Mouse (Mus musculus) megakaryocyte, embryonic 14.5 days (primary cell): ENCODE measurements around the gene Aox3.

Experiments
- FLI1 ChIP-seq: IDR thresholded peaks from 2 replicates; pipeline ENCODE4 v1.6.1; 2012; ENCODE audit warnings: low read length, inconsistent platforms, mixed read lengths
- GATA1 ChIP-seq: IDR thresholded peaks from 3 replicates; pipeline ENCODE4 v1.6.1; 2012; ENCODE audit warnings: mixed read lengths, low read length, inconsistent platforms, borderline replicate concordance

- TF ChIP-seq GATA1 = no peak
- no peak for TF ChIP-seq FLI1
These were observed 57.0 kb downstream of the Aox3 start for GRCm38 (mm10) chr1:58169893-58170292.
